Mouse (Mus musculus) liver, postnatal 0 days (tissue): ENCODE measurements around the gene Sipa1l1.

Experiments used
- CTCF ChIP-seq: sonication (generic); IDR thresholded peaks from 2 replicates; pipeline ENCODE4 v1.5.1; 2016; ENCODE audit warnings: antibody characterized with exemption, low read depth
- EP300 ChIP-seq: IDR thresholded peaks from 2 replicates; pipeline ENCODE4 v1.6.1; 2016; ENCODE audit warnings: antibody characterized with exemption, low read depth, mild to moderate bottlenecking

- TF ChIP-seq CTCF (no peak), EP300 (no peak)
Observed at GRCm38 (mm10) chr12:82367986-82368385, 198.9 kb downstream of the Sipa1l1 start.
